Mouse (Mus musculus) liver, embryonic 13.5 days (tissue): ENCODE measurements around the gene Yipf2. TPM values are rescaled to one million over a fixed set of nuclear protein-coding genes. Genes with fewer than 3 reads are reported as not detected.
"Not testable (repeated sequence)": the region's sequence is repeated elsewhere in the genome, so short reads cannot be mapped to it uniquely, and the experiment has no call there.

ENCODE experiments used
- ATAC-seq: fragments of 200-750 bp; cut with Nextera tagmentation; 2 replicates; pipeline ENCODE4 v1.8.0; 2017; ENCODE audit warnings: low read depth, mild to moderate bottlenecking, moderate number of reproducible peaks, moderate library complexity
- DNase-seq: peaks from one replicate; pipeline ENCODE4 v3.0.0; 2022
- H3K27ac ChIP-seq: fragments of 300-500 bp; sonication (generic); 2 replicates; pipeline ENCODE4 v1.5.1; 2015; ENCODE audit warnings: moderate library complexity, mild to moderate bottlenecking, inconsistent platforms
- H3K27me3 ChIP-seq: fragments of 300-500 bp; sonication (generic); 2 replicates; pipeline ENCODE4 v1.6.1; 2015; ENCODE audit warnings: mild to moderate bottlenecking, inconsistent platforms
- H3K36me3 ChIP-seq: fragments of 300-500 bp; sonication (generic); 2 replicates; pipeline ENCODE4 v1.6.1; 2015; ENCODE audit warnings: mild to moderate bottlenecking, inconsistent platforms
- H3K4me1 ChIP-seq: fragments of 300-500 bp; sonication (generic); replicated peaks from 2 replicates; pipeline ENCODE4 v1.6.1; 2015; ENCODE audit warnings: inconsistent platforms
- H3K4me2 ChIP-seq: fragments of 300-500 bp; sonication (generic); 2 replicates; pipeline ENCODE4 v1.6.1; 2015; ENCODE audit warnings: inconsistent platforms, mild to moderate bottlenecking, moderate library complexity
- H3K4me3 ChIP-seq: fragments of 300-500 bp; sonication (generic); replicated peaks from 2 replicates; pipeline ENCODE4 v1.5.1; 2015; ENCODE audit warnings: mild to moderate bottlenecking, inconsistent platforms
- H3K9ac ChIP-seq: fragments of 300-500 bp; sonication (generic); 2 replicates; pipeline ENCODE4 v1.6.1; 2015; ENCODE audit warnings: mild to moderate bottlenecking, inconsistent platforms
- H3K9me3 ChIP-seq: fragments of 300-500 bp; sonication (generic); replicated peaks from 2 replicates; pipeline ENCODE4 v1.6.1; 2016; ENCODE audit warnings: inconsistent platforms
- WGBS: fragments of 180-500 bp; shearing (Covaris S2); methylation state at CpG from one replicate; pipeline ENCODE4 v1.1.7; 2015; ENCODE audit not compliant: insufficient replicate concordance; 5-methylcytosine and 5-hydroxymethylcytosine counted together
- polyA plus RNA-seq: library from polyadenylated mRNA; unstranded; fragments of >200 nt; fragmentation: Nextera tagmentation; extraction: Ambion mirVana; gene quantifications from 2 replicates; pipeline ENCODE4 v1.2.1, GENCODE M21; 2015

Gene Yipf2
- polyA plus RNA-seq, 1 experiment from 2014 or later: 10.2 TPM

DNA sequence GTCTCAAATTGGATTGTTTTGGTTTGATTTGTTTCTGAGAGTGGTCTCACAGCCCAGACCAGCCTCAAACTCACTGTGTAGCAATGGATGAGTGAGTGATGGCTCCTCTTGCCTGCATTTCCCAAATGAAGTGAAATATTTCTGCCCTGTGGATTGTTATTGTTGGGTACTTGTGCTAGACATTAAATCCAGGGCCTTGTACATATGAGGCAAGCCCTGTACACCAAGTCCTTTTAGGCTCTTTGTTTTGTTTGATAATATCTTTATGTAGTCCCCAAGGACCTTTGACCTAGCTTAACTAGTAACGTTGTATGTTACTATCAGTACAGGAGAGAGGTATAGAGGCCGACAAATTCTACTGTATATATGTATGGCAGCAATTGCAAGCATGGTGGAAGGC lies 2.2 kb upstream of the Yipf2 start:
- Histone ChIP-seq H3K27me3 (no peaks in the 10 kb centered on the region), H3K27ac (no peak overlapping the region), H3K4me1 (peaks cover 38% of the 10 kb centered on the region), H3K9ac (0 out of 2 replicates have a peak overlapping the region, but pooled peaks have one; percentile 95), H3K36me3 (peaks cover 24% of the 10 kb centered on the region), H3K4me2 (peak overlapping the region; percentile 99; the same call in 1 of the 2 replicates), H3K9me3 (no peaks in the 10 kb centered on the region), H3K4me3 (peak overlapping the region; percentile 90; the same call in 1 of the 2 replicates)
- ATAC-seq (no peak), DNase-seq (no peak)
- 79% methylated on average over 2 of the region's 2 CpGs for WGBS

DNA sequence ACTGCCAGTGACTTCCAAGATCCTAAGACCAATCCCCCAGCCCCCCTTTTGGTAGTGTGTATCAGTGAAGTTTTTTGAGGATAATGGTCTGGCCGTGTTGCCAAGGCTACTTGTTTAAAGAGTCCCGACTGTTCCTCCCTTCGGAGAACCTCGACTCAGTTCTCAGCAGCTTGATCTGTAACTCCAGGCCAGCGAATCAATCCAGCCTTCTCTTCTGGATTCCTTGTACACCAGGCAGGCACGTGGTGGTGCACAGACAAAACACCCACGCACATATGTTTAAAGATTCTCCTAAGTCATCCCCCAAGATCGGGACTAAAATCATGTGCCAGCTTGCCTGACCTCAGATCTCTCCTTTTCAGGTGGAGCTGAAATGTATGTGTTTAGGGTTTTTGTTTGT lies 1.7 kb upstream of the Yipf2 start:
- H3K27me3 ChIP-seq, H3K27ac ChIP-seq, DNase-seq, H3K9me3 ChIP-seq, ATAC-seq: not testable (repeated sequence)
- Histone ChIP-seq H3K9ac (peak overlapping the region; percentile 95), H3K36me3 (peaks cover 29% of the 10 kb centered on the region), H3K4me3 (peak overlapping the region; percentile 90), H3K4me2 (peak overlapping the region; percentile 99), H3K4me1 (peaks cover 33% of the 10 kb centered on the region)
- WGBS: 83% methylated on average over 8 of the region's 8 CpGs

DNA sequence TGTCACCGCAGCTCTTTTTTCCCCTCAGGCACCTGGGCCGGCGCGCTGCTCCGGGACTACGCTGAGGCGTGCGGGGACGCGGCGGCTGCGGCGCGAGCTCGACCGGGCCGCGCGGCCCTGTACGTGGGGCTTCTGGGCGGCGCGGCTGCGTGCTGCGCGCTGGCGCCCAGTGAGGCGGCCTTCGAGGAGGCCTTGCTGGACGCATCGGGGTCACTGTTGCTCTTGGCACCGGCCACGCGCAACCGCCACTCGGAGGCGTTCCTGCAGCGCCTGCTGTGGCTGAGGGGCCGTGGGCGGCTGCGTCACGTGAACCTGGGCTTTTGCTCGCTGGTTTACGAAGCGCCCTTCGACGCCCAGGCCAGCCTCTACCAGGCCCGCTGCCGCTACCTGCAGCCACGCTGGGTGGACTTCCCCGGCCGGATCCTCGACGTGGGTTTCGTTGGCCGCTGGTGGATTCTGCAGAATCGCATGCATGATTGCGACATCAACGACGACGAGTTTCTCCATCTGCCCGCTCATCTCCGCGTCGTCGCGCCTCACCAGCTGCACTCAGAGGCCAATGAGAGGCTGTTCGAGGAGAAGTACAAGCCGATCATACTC lies 594 bp upstream of the Yipf2 start:
- H3K4me3 ChIP-seq: peak overlapping the region; percentile 90
- DNase-seq: peak; percentile 27
- H3K27me3 ChIP-seq: no peaks in the 10 kb centered on the region
- WGBS: under 1% methylated on average over 69 of the region's 69 CpGs
- peak overlapping the region; percentile 99 for H3K4me2 ChIP-seq
- H3K27ac ChIP-seq: peak overlapping the region; percentile 88
- no peaks in the 10 kb centered on the region for H3K9me3 ChIP-seq
- peak; percentile 75 for ATAC-seq
- H3K9ac ChIP-seq: peak overlapping the region; percentile 95
- peaks cover 33% of the 10 kb centered on the region for H3K4me1 ChIP-seq
- peaks cover 40% of the 10 kb centered on the region for H3K36me3 ChIP-seq

DNA sequence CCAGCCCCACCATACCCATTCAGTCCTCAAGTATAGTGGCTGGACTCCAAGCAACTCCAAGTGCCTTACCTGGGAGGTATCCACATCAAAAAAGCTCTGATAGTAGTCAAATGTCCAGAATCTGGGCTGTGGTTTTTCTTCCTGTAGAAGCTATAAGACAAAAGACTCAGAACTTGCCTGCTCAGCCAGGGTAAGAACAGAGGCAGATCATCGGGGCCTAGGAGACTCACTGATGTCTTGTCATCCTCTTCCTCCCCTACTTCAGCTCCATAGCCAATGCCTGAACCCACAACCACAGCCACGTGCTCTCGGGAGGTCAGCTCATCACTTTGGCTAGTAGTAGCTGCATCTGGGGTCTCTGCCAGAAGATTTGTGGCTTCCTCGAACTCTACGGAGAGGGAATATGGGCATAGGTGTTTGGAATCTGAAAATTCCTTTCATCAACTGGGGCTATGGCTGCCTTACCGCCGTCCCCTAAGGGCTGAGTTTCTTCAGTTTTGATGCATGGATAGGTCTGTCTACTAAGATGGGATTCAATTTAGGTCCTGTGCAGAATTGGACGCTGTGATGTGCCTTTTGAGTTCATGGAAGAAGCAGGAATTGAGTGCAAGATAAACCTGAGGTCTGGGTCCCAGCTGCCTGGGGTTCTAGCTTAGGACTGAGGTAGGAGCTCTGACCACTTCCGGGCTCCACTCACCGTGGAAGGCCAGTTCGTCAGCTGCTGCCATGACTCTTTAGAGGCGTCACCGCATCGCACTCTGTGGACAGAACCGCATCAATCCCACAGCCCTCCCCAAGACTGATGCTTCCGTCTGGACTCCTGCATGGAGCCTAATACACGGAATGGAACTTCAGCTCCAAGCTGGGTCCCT lies 561 bp downstream of the Yipf2 start:
- H3K9me3 ChIP-seq: no peaks in the 10 kb centered on the region
- no peak for DNase-seq
- peak overlapping the region; percentile 99 for H3K4me2 ChIP-seq
- no peaks in the 10 kb centered on the region for H3K27me3 ChIP-seq
- ATAC-seq: peak; percentile 43
- 16% methylated on average over 17 of the region's 17 CpGs for WGBS
- peaks cover 52% of the 10 kb centered on the region for H3K36me3 ChIP-seq
- H3K4me3 ChIP-seq: peak overlapping the region; percentile 90
- peaks cover 33% of the 10 kb centered on the region for H3K4me1 ChIP-seq
- H3K9ac ChIP-seq: peak overlapping the region; percentile 95
- peak overlapping the region; percentile 88 for H3K27ac ChIP-seq

DNA sequence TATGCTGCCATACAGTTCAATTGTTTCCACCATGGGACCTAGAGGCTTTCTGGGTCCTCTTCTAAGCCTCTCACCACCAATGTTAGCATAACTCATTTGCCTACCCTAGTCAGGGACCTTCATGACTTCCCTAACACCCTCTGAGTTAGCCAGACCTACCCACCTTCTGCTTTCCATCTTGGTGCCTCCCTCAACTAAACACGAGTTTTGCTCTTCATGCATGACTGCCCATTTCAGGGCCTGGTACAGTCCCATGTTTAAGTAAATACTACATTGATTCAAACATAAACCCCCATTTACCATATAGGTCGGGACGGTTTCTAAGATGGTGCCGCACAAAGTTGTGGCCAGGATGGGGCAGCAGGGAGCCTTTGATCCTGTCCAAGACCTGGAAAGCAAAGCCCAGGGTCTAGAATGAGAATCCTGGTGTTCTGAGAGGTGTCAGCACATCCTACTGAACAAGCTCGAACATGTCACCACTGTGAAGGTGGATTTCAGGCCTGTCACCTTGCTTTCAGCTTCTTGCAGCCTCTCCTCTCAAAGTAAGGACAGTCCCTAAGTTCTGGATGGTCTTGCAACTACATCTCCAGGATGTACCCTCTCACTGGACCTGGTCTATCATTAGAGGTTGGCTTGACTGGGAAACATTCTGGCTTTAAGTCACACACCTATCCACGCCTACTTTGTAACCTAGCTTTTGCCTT lies 1.3 kb downstream of the Yipf2 start:
- Histone ChIP-seq H3K4me2 (peak overlapping the region; percentile 99), H3K9me3 (no peaks in the 10 kb centered on the region), H3K9ac (peak overlapping the region; percentile 95; the same call in 1 of the 2 replicates), H3K27ac (peak overlapping the region; percentile 88), H3K36me3 (peaks cover 58% of the 10 kb centered on the region), H3K4me3 (peak overlapping the region; percentile 90), H3K4me1 (peaks cover 33% of the 10 kb centered on the region), H3K27me3 (no peaks in the 10 kb centered on the region)
- ATAC-seq (no peak), DNase-seq (no peak)
- 72% methylated on average over 6 of the region's 6 CpGs for WGBS

DNA sequence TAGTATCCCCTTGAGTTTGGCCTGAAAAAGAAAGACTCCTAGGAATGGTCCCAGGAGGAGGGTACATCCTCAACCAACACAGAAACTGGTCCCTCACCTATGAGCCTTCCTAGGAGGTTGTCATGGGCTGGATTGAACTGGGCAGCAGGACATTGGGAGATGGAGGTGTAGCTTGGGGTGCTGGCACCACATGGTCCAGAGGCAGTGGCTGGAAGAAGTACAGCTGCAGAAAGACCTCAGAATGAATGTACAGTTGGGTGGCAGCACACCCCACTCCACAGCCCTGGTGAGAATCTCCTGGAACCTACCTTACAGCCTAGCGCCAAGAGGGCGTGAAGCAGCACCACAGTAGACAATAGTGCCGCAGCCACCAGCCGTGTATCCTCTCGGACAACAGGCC lies 3.1 kb downstream of the Yipf2 start:
- no peak overlapping the region for H3K27ac ChIP-seq
- DNase-seq: no peak
- H3K36me3 ChIP-seq: peaks cover 60% of the 10 kb centered on the region
- no peaks in the 10 kb centered on the region for H3K27me3 ChIP-seq
- no peak overlapping the region for H3K9ac ChIP-seq
- no peak overlapping the region for H3K4me2 ChIP-seq
- no peaks in the 10 kb centered on the region for H3K9me3 ChIP-seq
- H3K4me1 ChIP-seq: peaks cover 27% of the 10 kb centered on the region
- ATAC-seq: no peak
- H3K4me3 ChIP-seq: no peak overlapping the region
- WGBS: 94% methylated on average over 5 of the region's 5 CpGs

DNA sequence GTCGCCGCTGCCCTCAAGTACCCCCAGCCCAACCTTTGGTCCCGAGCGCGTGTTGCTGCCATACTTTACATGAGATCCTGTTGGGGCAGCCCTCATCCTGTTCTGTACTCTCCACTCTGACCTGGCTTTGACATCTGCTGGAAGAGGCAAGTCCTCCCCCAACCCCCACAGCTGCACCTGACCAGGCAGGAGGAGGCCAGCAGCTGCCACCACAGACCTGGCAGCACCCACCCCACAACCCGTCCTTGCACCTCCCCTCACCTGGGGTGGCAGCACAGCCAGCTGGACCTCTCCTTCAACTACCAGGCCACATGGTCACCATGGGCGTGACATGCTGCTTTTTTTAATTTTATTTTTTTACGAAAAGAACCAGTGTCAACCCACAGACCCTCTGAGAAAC lies 4.3 kb downstream of the Yipf2 start:
- DNase-seq: no peak
- Histone ChIP-seq H3K9ac (no peak overlapping the region), H3K9me3 (no peaks in the 10 kb centered on the region), H3K36me3 (peaks cover 69% of the 10 kb centered on the region), H3K4me2 (no peak overlapping the region), H3K4me3 (no peak overlapping the region), H3K4me1 (peaks cover 15% of the 10 kb centered on the region), H3K27ac (no peak overlapping the region), H3K27me3 (no peaks in the 10 kb centered on the region)
- no peak for ATAC-seq
- WGBS: 85% methylated on average over 8 of the region's 8 CpGs

DNA sequence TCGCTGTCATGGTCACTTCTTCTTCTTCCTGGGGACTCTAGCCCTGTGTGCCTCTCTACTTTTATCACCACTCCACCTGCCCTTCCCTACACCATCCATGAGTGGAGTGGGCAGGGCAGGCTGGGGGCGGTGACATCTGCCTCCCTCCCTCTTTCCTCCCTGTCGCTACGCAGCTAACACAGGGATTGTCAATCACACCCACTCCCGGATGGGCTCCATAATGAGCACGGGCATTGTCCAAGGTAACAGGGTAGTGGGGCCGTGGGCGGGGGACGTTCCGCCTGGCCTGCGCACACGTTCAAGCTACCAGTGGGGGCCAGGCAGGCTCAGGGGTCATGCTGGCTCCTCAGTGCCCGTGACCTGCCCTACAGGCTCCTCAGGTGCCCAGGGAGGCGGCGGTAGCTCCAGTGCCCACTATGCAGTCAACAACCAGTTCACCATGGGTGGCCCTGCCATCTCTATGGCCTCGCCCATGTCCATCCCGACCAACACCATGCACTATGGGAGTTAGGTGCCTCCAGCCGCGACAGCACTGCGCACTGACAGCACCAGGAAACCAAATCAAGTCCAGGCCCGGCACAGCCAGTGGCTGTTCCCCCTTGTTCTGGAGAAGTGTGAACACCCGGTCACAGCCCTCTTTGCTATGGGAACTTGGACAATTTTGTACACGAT lies 4.8 kb downstream of the Yipf2 start:
- Histone ChIP-seq H3K36me3 (peaks cover 75% of the 10 kb centered on the region), H3K4me1 (peaks cover 13% of the 10 kb centered on the region), H3K27me3 (no peaks in the 10 kb centered on the region), H3K9me3 (no peaks in the 10 kb centered on the region), H3K27ac (no peak overlapping the region), H3K4me3 (no peak overlapping the region), H3K4me2 (no peak overlapping the region), H3K9ac (no peak overlapping the region)
- no peak for DNase-seq
- no peak for ATAC-seq
- 86% methylated on average over 23 of the region's 23 CpGs for WGBS

DNA sequence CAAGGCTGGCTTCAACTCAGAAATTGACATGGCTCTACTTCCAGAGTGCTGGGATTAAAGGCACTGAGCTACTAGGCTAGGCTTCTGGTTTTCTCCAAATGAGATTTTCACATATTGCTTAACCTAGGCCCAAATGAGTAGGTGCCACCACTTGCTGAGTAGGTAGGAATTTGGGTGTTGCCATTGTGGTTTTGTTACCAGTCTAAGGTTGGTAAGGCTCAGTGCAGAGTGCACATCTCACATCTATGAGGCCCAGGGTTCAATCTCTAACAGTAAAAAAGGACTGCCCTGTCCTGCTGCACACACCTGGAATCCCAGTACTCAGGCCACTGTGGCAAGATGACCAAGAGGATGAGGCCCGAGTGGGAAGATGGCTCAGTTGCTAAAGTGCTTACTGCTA lies 7.2 kb downstream of the Yipf2 start:
- no peaks in the 10 kb centered on the region for H3K4me1 ChIP-seq
- H3K27ac ChIP-seq: no peak overlapping the region
- ATAC-seq: no peak
- no peaks in the 10 kb centered on the region for H3K27me3 ChIP-seq
- no peaks in the 10 kb centered on the region for H3K9me3 ChIP-seq
- peaks cover 99% of the 10 kb centered on the region for H3K36me3 ChIP-seq
- no peak for DNase-seq
- no peak overlapping the region for H3K4me2 ChIP-seq
- WGBS: 83% methylated on average over 1 of the region's 1 CpGs
- H3K4me3 ChIP-seq: no peak overlapping the region
- no peak overlapping the region for H3K9ac ChIP-seq

DNA sequence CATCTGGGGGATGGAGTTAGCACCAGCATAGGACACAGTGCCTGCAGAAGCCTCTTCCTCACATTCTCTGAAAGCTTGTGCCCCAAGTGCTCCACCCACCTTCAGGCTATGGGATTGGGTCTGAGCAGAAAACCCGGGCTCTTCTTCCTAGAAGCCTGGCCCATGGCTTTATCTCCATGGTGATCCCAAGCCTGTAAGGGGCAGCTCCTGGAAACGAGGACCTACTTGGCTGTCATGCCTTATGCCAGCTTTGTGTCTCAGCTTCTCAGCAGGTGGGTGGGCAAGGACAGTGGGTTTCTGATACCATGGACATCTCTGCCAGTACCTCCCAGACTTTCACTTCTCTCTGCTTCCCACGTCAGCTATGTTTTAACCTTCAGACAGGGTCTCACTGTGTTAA lies 14.4 kb downstream of the Yipf2 start:
- ATAC-seq: no peak
- WGBS: 83% methylated on average over 3 of the region's 3 CpGs
- peaks cover 94% of the 10 kb centered on the region for H3K36me3 ChIP-seq

DNA sequence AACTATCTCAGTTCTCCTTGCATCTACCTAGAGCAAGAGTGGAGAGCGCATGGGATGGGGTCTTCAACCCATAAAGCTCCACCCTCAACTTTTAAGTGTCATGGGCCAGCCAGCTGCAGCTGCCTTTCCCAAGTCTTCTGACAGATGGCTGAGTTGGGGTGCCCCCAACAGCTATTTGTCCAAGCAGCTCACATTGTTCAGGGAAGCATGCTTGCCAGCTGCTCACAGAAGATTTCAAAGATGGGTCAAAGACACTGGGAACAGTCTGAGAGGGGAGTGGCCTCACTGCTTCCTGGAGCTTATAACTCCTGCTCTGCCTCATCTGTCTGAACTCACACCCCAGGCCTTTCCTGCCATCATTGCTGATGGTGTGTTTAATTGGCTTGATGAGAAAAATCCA lies 16.3 kb downstream of the Yipf2 start:
- Histone ChIP-seq H3K4me2 (no peak overlapping the region), H3K9ac (no peak overlapping the region), H3K9me3 (no peaks in the 10 kb centered on the region), H3K27ac (no peak overlapping the region), H3K4me3 (no peak overlapping the region), H3K27me3 (no peaks in the 10 kb centered on the region), H3K4me1 (0 out of 2 replicates have a peak, but pooled peaks cover 3% of the 10 kb centered on the region), H3K36me3 (peaks cover 94% of the 10 kb centered on the region)
- ATAC-seq (no peak), DNase-seq (no peak)
- WGBS: 87% methylated on average over 1 of the region's 1 CpGs

More for the DNA sequence above, 14.4 kb downstream of the Yipf2 start:
- no peak overlapping the region for H3K4me2 ChIP-seq
- H3K9ac ChIP-seq: no peak overlapping the region
- no peaks in the 10 kb centered on the region for H3K9me3 ChIP-seq
- DNase-seq: no peak
- H3K27ac ChIP-seq: no peak overlapping the region
- no peaks in the 10 kb centered on the region for H3K27me3 ChIP-seq
- H3K4me3 ChIP-seq: no peak overlapping the region
- 0 out of 2 replicates have a peak, but pooled peaks cover 3% of the 10 kb centered on the region for H3K4me1 ChIP-seq
